Mouse (Mus musculus) heart, adult 2 months (tissue): ENCODE measurements at regions not wholly inside any gene's neighbourhood (a gene's known extent, or its start where the extent isn't known, plus 50 kb on each side); places are given as distances from the start of the nearest gene placed in this dataset.

Source experiments
- DNase-seq, 2 experiments: peaks; one replicate each; pipeline ENCODE4 v3.0.0; 2021
- H3K27ac ChIP-seq: fragments of 200-600 bp; 2 replicates; pipeline ENCODE4 v1.8.1; 2022
- H3K27me3 ChIP-seq: fragments of 200-500 bp; 2 replicates; pipeline ENCODE4 v1.6.1; 2012; ENCODE audit warnings: mild to moderate bottlenecking, low read length, inconsistent platforms, mixed read lengths; ENCODE audit not compliant: control insufficient read depth, insufficient read depth
- H3K36me3 ChIP-seq: fragments of 200-500 bp; 2 replicates; pipeline ENCODE4 v1.6.1; 2012; ENCODE audit warnings: low read length, inconsistent platforms; ENCODE audit not compliant: control insufficient read depth, insufficient read depth
- H3K4me1 ChIP-seq: fragments of 200-500 bp; 2 replicates; pipeline ENCODE4 v1.6.1; 2011; ENCODE audit warnings: low read length; ENCODE audit not compliant: control insufficient read depth, insufficient read depth
- H3K4me3 ChIP-seq: fragments of 200-600 bp; 2 replicates; pipeline ENCODE4 v1.8.1; 2022
- H3K79me2 ChIP-seq: fragments of 200-500 bp; replicated peaks from 2 replicates; pipeline ENCODE4 v1.6.1; 2012; ENCODE audit warnings: mild to moderate bottlenecking, inconsistent platforms, low read length, moderate library complexity, mixed read lengths; ENCODE audit not compliant: control insufficient read depth, insufficient read depth
- H3K9ac ChIP-seq: fragments of 200-500 bp; 2 replicates; pipeline ENCODE4 v1.6.1; 2012; ENCODE audit warnings: low read depth, mild to moderate bottlenecking, control low read depth, inconsistent platforms, low read length, mixed read lengths
- CTCF ChIP-seq: fragments of 200-600 bp; IDR thresholded peaks from 2 replicates; pipeline ENCODE4 v1.8.1; 2022; ENCODE audit warnings: antibody characterized with exemption, mild to moderate bottlenecking, moderate library complexity
- EP300 ChIP-seq: fragments of 200-500 bp; IDR thresholded peaks from 2 replicates; pipeline ENCODE4 v1.6.1; 2011; ENCODE audit warnings: low read depth, low read length, control low read depth; ENCODE audit not compliant: insufficient read depth
- POLR2A ChIP-seq: fragments of 200-500 bp; IDR thresholded peaks from 2 replicates; pipeline ENCODE4 v1.6.1; 2011; ENCODE audit warnings: mild to moderate bottlenecking, low read depth, low read length, control low read depth; ENCODE audit not compliant: insufficient read depth
- WGBS: fragments of 180-500 bp; shearing (Covaris S2); methylation state at CpG from one replicate; pipeline ENCODE4 v1.1.7; 2018; 5-methylcytosine and 5-hydroxymethylcytosine counted together
- intact Hi-C: fragments of 180-260 bp; cut with DNase I; formaldehyde crosslinking; loops from one replicate; pipeline ENCODE4 v1.15.1; 2025

GRCm38 (mm10) chr16:50525934-50526366 is 65.0 kb downstream of the Ccdc54 start:
- no peak for TF ChIP-seq EP300
- no peak for TF ChIP-seq CTCF
- no peak for TF ChIP-seq POLR2A
- Histone ChIP-seq H3K9ac (no peak overlapping the region), H3K79me2 (no peaks in the 10 kb centered on the region), H3K4me1 (no peaks in the 10 kb centered on the region), H3K27ac (no peak overlapping the region), H3K27me3 (no peaks in the 10 kb centered on the region), H3K36me3 (no peaks in the 10 kb centered on the region), H3K4me3 (no peak overlapping the region)
- intact Hi-C loops = loop anchor here (5.0 kb wide), 1 partner anchor 226 kb away; no protein-coding TSS in a partner anchor
- 87% methylated on average over 11 of the region's 11 CpGs for WGBS
- DNase-seq = no peak

GRCm38 (mm10) chr16:50525504-50525903 is 65.5 kb downstream of the Ccdc54 start:
- no peak overlapping the region for H3K4me3 ChIP-seq
- intact Hi-C loops = loop anchor here (5.0 kb wide), 1 partner anchor 227 kb away; no protein-coding TSS in a partner anchor
- DNase-seq = no peak
- H3K9ac ChIP-seq = no peak overlapping the region
- H3K36me3 ChIP-seq = no peaks in the 10 kb centered on the region
- TF ChIP-seq CTCF = no peak
- TF ChIP-seq POLR2A = no peak
- no peak for TF ChIP-seq EP300
- H3K27me3 ChIP-seq = no peaks in the 10 kb centered on the region
- H3K27ac ChIP-seq = no peak overlapping the region
- no peaks in the 10 kb centered on the region for H3K79me2 ChIP-seq
- WGBS = 94% methylated on average over 9 of the region's 9 CpGs
- no peaks in the 10 kb centered on the region for H3K4me1 ChIP-seq

- no peak for TF ChIP-seq POLR2A
- no peak for TF ChIP-seq CTCF
- no peak for TF ChIP-seq EP300
- H3K27ac ChIP-seq = no peak overlapping the region
- no peaks in the 10 kb centered on the region for H3K4me1 ChIP-seq
- no peak overlapping the region for H3K4me3 ChIP-seq
- intact Hi-C loops = no loop called here
- DNase-seq = no peak
- 81% methylated on average over 10 of the region's 10 CpGs for WGBS
- no peak overlapping the region for H3K9ac ChIP-seq
- H3K79me2 ChIP-seq = no peaks in the 10 kb centered on the region
- H3K36me3 ChIP-seq = no peaks in the 10 kb centered on the region
- H3K27me3 ChIP-seq = no peaks in the 10 kb centered on the region
Measured at GRCm38 (mm10) chr16:50519610-50520009, 71.3 kb downstream of the Ccdc54 start.

GRCm38 (mm10) chr16:50516579-50516978 is 74.4 kb downstream of the Ccdc54 start:
- no peaks in the 10 kb centered on the region for H3K79me2 ChIP-seq
- H3K27me3 ChIP-seq = no peaks in the 10 kb centered on the region
- no peak for DNase-seq
- intact Hi-C loops = no loop called here
- H3K36me3 ChIP-seq = no peaks in the 10 kb centered on the region
- H3K9ac ChIP-seq = no peak overlapping the region
- no peaks in the 10 kb centered on the region for H3K4me1 ChIP-seq
- H3K4me3 ChIP-seq = no peak overlapping the region
- WGBS = 41% methylated on average over 11 of the region's 11 CpGs
- no peak overlapping the region for H3K27ac ChIP-seq
- TF ChIP-seq EP300 (no peak), CTCF (no peak), POLR2A (no peak)

- no peak for DNase-seq
- H3K4me1 ChIP-seq = no peaks in the 10 kb centered on the region
- intact Hi-C loops = no loop called here
- TF ChIP-seq CTCF = no peak
- no peak for TF ChIP-seq POLR2A
- no peaks in the 10 kb centered on the region for H3K36me3 ChIP-seq
- no peaks in the 10 kb centered on the region for H3K79me2 ChIP-seq
- H3K9ac ChIP-seq = no peak overlapping the region
- no peak overlapping the region for H3K4me3 ChIP-seq
- WGBS = 97% methylated on average over 8 of the region's 8 CpGs
- H3K27me3 ChIP-seq = no peaks in the 10 kb centered on the region
- no peak overlapping the region for H3K27ac ChIP-seq
Measured at GRCm38 (mm10) chr16:50515039-50515438, 75.9 kb downstream of the Ccdc54 start.

GRCm38 (mm10) chr16:50512080-50512479 is 78.9 kb downstream of the Ccdc54 start:
- Histone ChIP-seq H3K9ac (no peak overlapping the region), H3K27ac (no peak overlapping the region), H3K79me2 (no peaks in the 10 kb centered on the region), H3K36me3 (no peaks in the 10 kb centered on the region), H3K4me3 (no peak overlapping the region), H3K27me3 (no peaks in the 10 kb centered on the region), H3K4me1 (no peaks in the 10 kb centered on the region)
- no peak for TF ChIP-seq EP300
- TF ChIP-seq POLR2A = no peak
- no peak for TF ChIP-seq CTCF
- DNase-seq = no peak
- WGBS = 42% methylated on average over 3 of the region's 3 CpGs
- intact Hi-C loops = no loop called here
